Mouse (Mus musculus) embryonic facial prominence, embryonic 13.5 days (tissue): ENCODE data around the gene Soga1. TPM values are rescaled to one million over a fixed set of nuclear protein-coding genes. Genes with fewer than 3 reads are reported as not detected.

Source experiments
- ATAC-seq: fragments of 200-750 bp; cut with Nextera tagmentation; 2 replicates; pipeline ENCODE4 v1.8.0; 2017; ENCODE audit warnings: low read depth; ENCODE audit not compliant: insufficient number of reproducible peaks, insufficient read depth, low FRiP score, low TSS enrichment
- H3K27ac ChIP-seq: fragments of 300-500 bp; sonication (generic); 2 replicates; pipeline ENCODE4 v1.5.1; 2015; ENCODE audit warnings: moderate library complexity, mild to moderate bottlenecking, inconsistent platforms
- H3K27me3 ChIP-seq: fragments of 300-500 bp; sonication (generic); 2 replicates; pipeline ENCODE4 v1.6.1; 2015; ENCODE audit warnings: mild to moderate bottlenecking, inconsistent platforms
- H3K36me3 ChIP-seq: fragments of 300-500 bp; sonication (generic); 2 replicates; pipeline ENCODE4 v1.6.1; 2015; ENCODE audit warnings: mild to moderate bottlenecking, inconsistent platforms
- H3K4me1 ChIP-seq: fragments of 300-500 bp; sonication (generic); 2 replicates; pipeline ENCODE4 v1.6.1; 2015; ENCODE audit warnings: inconsistent platforms
- H3K4me2 ChIP-seq: fragments of 300-500 bp; sonication (generic); 2 replicates; pipeline ENCODE4 v1.6.1; 2015; ENCODE audit warnings: moderate library complexity, mild to moderate bottlenecking, inconsistent platforms
- H3K4me3 ChIP-seq: fragments of 300-500 bp; sonication (generic); 2 replicates; pipeline ENCODE4 v1.5.1; 2015; ENCODE audit warnings: mild to moderate bottlenecking, inconsistent platforms
- H3K9ac ChIP-seq: fragments of 300-500 bp; sonication (generic); 2 replicates; pipeline ENCODE4 v1.6.1; 2015; ENCODE audit warnings: mild to moderate bottlenecking, inconsistent platforms
- H3K9me3 ChIP-seq: fragments of 300-500 bp; sonication (generic); 2 replicates; pipeline ENCODE4 v1.6.1; 2016; ENCODE audit warnings: inconsistent platforms
- WGBS: fragments of 180-500 bp; shearing (Covaris S2); methylation state at CpG from one replicate; pipeline ENCODE4 v1.1.7; 2015; ENCODE audit warnings: mixed read lengths; 5-methylcytosine and 5-hydroxymethylcytosine counted together
- polyA plus RNA-seq: library from polyadenylated mRNA; unstranded; fragments of >200 nt; fragmentation: Nextera tagmentation; extraction: Ambion mirVana; gene quantifications from 2 replicates; pipeline ENCODE4 v1.2.1, GENCODE M21; 2015

Soga1 gene
- polyA plus RNA-seq, 1 experiment from 2014 or later = 7.1 TPM

GRCm38 (mm10) chr2:157049831-157050243 is 29.2 kb downstream of the Soga1 start:
- H3K4me1 ChIP-seq = peaks cover 19% of the 10 kb centered on the region
- no peak for ATAC-seq
- no peaks in the 10 kb centered on the region for H3K27me3 ChIP-seq
- H3K36me3 ChIP-seq = peaks cover 83% of the 10 kb centered on the region
- no peak overlapping the region for H3K27ac ChIP-seq
- no peaks in the 10 kb centered on the region for H3K9me3 ChIP-seq
- H3K9ac ChIP-seq = no peak overlapping the region
- H3K4me3 ChIP-seq = no peak overlapping the region
- H3K4me2 ChIP-seq = no peak overlapping the region
- WGBS = 83% methylated on average over 8 of the region's 8 CpGs

- no peaks in the 10 kb centered on the region for H3K9me3 ChIP-seq
- 91% methylated on average over 13 of the region's 13 CpGs for WGBS
- H3K4me2 ChIP-seq = no peak overlapping the region
- H3K9ac ChIP-seq = no peak overlapping the region
- H3K27me3 ChIP-seq = no peaks in the 10 kb centered on the region
- H3K4me1 ChIP-seq = peaks cover 15% of the 10 kb centered on the region
- H3K36me3 ChIP-seq = peaks cover 81% of the 10 kb centered on the region
- no peak overlapping the region for H3K27ac ChIP-seq
- no peak overlapping the region for H3K4me3 ChIP-seq
- no peak for ATAC-seq
Measured at GRCm38 (mm10) chr2:157048395-157049181, 30.5 kb downstream of the Soga1 start.

GRCm38 (mm10) chr2:157046956-157047355 is 32.1 kb downstream of the Soga1 start:
- H3K27ac ChIP-seq = no peak overlapping the region
- no peak overlapping the region for H3K4me2 ChIP-seq
- ATAC-seq = no peak
- no peak overlapping the region for H3K4me3 ChIP-seq
- H3K9me3 ChIP-seq = no peaks in the 10 kb centered on the region
- peaks cover 17% of the 10 kb centered on the region for H3K4me1 ChIP-seq
- peaks cover 71% of the 10 kb centered on the region for H3K36me3 ChIP-seq
- H3K27me3 ChIP-seq = no peaks in the 10 kb centered on the region
- no peak overlapping the region for H3K9ac ChIP-seq
- 89% methylated on average over 5 of the region's 5 CpGs for WGBS

GRCm38 (mm10) chr2:157045932-157046331 is 33.1 kb downstream of the Soga1 start:
- WGBS = 91% methylated on average over 2 of the region's 2 CpGs

GRCm38 (mm10) chr2:157043987-157044386 is 35.1 kb downstream of the Soga1 start:
- H3K36me3 ChIP-seq = peaks cover 75% of the 10 kb centered on the region
- H3K4me1 ChIP-seq = peaks cover 16% of the 10 kb centered on the region

More at GRCm38 (mm10) chr2:157045932-157046331, 33.1 kb downstream of the Soga1 start:
- H3K9ac ChIP-seq = no peak overlapping the region
- H3K4me3 ChIP-seq = no peak overlapping the region
- ATAC-seq = no peak
- H3K9me3 ChIP-seq = no peaks in the 10 kb centered on the region
- H3K4me2 ChIP-seq = no peak overlapping the region
- no peak overlapping the region for H3K27ac ChIP-seq
- H3K36me3 ChIP-seq = peaks cover 74% of the 10 kb centered on the region
- H3K27me3 ChIP-seq = no peaks in the 10 kb centered on the region
- peaks cover 16% of the 10 kb centered on the region for H3K4me1 ChIP-seq

GRCm38 (mm10) chr2:157043556-157043955 is 35.5 kb downstream of the Soga1 start:
- Histone ChIP-seq H3K4me1 (peaks cover 16% of the 10 kb centered on the region), H3K4me3 (no peak overlapping the region), H3K4me2 (no peak overlapping the region), H3K27me3 (no peaks in the 10 kb centered on the region), H3K9me3 (no peaks in the 10 kb centered on the region), H3K36me3 (peaks cover 75% of the 10 kb centered on the region), H3K27ac (0 out of 2 replicates have a peak overlapping the region, but pooled peaks have one; percentile 28), H3K9ac (no peak overlapping the region)
- no peak for ATAC-seq
- 59% methylated on average over 8 of the region's 8 CpGs for WGBS

More at GRCm38 (mm10) chr2:157043987-157044386, 35.1 kb downstream of the Soga1 start:
- no peak overlapping the region for H3K4me3 ChIP-seq
- no peak overlapping the region for H3K27ac ChIP-seq
- no peaks in the 10 kb centered on the region for H3K9me3 ChIP-seq
- no peaks in the 10 kb centered on the region for H3K27me3 ChIP-seq
- no peak overlapping the region for H3K4me2 ChIP-seq
- ATAC-seq = no peak
- H3K9ac ChIP-seq = no peak overlapping the region

- Histone ChIP-seq H3K36me3 (peaks cover 86% of the 10 kb centered on the region), H3K4me1 (peaks cover 9% of the 10 kb centered on the region), H3K27ac (no peak overlapping the region), H3K4me2 (no peak overlapping the region), H3K4me3 (no peak overlapping the region), H3K9ac (no peak overlapping the region), H3K9me3 (no peaks in the 10 kb centered on the region), H3K27me3 (no peaks in the 10 kb centered on the region)
- no peak for ATAC-seq
- WGBS = 90% methylated on average over 7 of the region's 7 CpGs
Measured at GRCm38 (mm10) chr2:157041421-157041820, 37.6 kb downstream of the Soga1 start.

- Histone ChIP-seq H3K4me1 (peaks cover 9% of the 10 kb centered on the region), H3K4me3 (no peak overlapping the region), H3K27me3 (no peaks in the 10 kb centered on the region), H3K4me2 (no peak overlapping the region), H3K9ac (no peak overlapping the region), H3K36me3 (peaks cover 81% of the 10 kb centered on the region), H3K9me3 (no peaks in the 10 kb centered on the region), H3K27ac (no peak overlapping the region)
- no peak; the same call in 1 of the 2 replicates for ATAC-seq
- WGBS = 83% methylated on average over 17 of the region's 17 CpGs
Measured at GRCm38 (mm10) chr2:157040649-157041046, 38.4 kb downstream of the Soga1 start.

- Histone ChIP-seq H3K27me3 (no peaks in the 10 kb centered on the region), H3K9ac (no peak overlapping the region), H3K36me3 (peaks cover 81% of the 10 kb centered on the region), H3K4me2 (no peak overlapping the region), H3K27ac (no peak overlapping the region), H3K4me1 (peaks cover 9% of the 10 kb centered on the region), H3K4me3 (no peak overlapping the region), H3K9me3 (no peaks in the 10 kb centered on the region)
- WGBS = 92% methylated on average over 50 of the region's 50 CpGs
- no peak for ATAC-seq
Measured at GRCm38 (mm10) chr2:157039900-157040648, 39.0 kb downstream of the Soga1 start.

GRCm38 (mm10) chr2:157037303-157037702 is 41.8 kb downstream of the Soga1 start:
- WGBS = 90% methylated on average over 9 of the region's 9 CpGs
- H3K36me3 ChIP-seq = peaks cover 86% of the 10 kb centered on the region

GRCm38 (mm10) chr2:157036400-157036799 is 42.7 kb downstream of the Soga1 start:
- H3K27me3 ChIP-seq = no peaks in the 10 kb centered on the region
- no peak overlapping the region for H3K9ac ChIP-seq
- H3K4me2 ChIP-seq = no peak overlapping the region
- 93% methylated on average over 8 of the region's 8 CpGs for WGBS
- no peaks in the 10 kb centered on the region for H3K9me3 ChIP-seq
- H3K36me3 ChIP-seq = peaks cover 85% of the 10 kb centered on the region
- H3K4me1 ChIP-seq = no peaks in the 10 kb centered on the region
- no peak for ATAC-seq
- H3K27ac ChIP-seq = no peak overlapping the region
- H3K4me3 ChIP-seq = no peak overlapping the region

More at GRCm38 (mm10) chr2:157037303-157037702, 41.8 kb downstream of the Soga1 start:
- H3K9me3 ChIP-seq = no peaks in the 10 kb centered on the region
- H3K27ac ChIP-seq = no peak overlapping the region
- H3K4me1 ChIP-seq = no peaks in the 10 kb centered on the region
- no peaks in the 10 kb centered on the region for H3K27me3 ChIP-seq
- ATAC-seq = no peak
- H3K9ac ChIP-seq = no peak overlapping the region
- H3K4me3 ChIP-seq = no peak overlapping the region
- no peak overlapping the region for H3K4me2 ChIP-seq

- Histone ChIP-seq H3K27me3 (no peaks in the 10 kb centered on the region), H3K4me1 (no peaks in the 10 kb centered on the region), H3K4me3 (no peak overlapping the region), H3K9me3 (no peaks in the 10 kb centered on the region), H3K36me3 (peaks cover 85% of the 10 kb centered on the region), H3K4me2 (no peak overlapping the region), H3K27ac (no peak overlapping the region), H3K9ac (no peak overlapping the region)
- WGBS = 75% methylated on average over 7 of the region's 7 CpGs
- ATAC-seq = no peak
Measured at GRCm38 (mm10) chr2:157035371-157035770, 43.7 kb downstream of the Soga1 start.
